Mouse (Mus musculus) heart, embryonic 10.5 days (tissue): ENCODE data around the gene Ubap1. TPM values are rescaled to one million over a fixed set of nuclear protein-coding genes. Genes with fewer than 3 reads are reported as not detected.
A peak's percentile ranks its signal among the peaks of the same experiment; 100 is the strongest.

Experiments
- DNase-seq: peaks from one replicate; pipeline ENCODE4 v3.0.0-alpha.2; 2017; ENCODE audit warnings: low spot score
- H3K27ac ChIP-seq: fragments of 300-500 bp; sonication (generic); 2 replicates; pipeline ENCODE4 v1.5.1; 2016; ENCODE audit warnings: mild to moderate bottlenecking
- H3K27me3 ChIP-seq: fragments of 300-500 bp; sonication (generic); 2 replicates; pipeline ENCODE4 v1.6.1; 2016; ENCODE audit warnings: mild to moderate bottlenecking; ENCODE audit not compliant: poor library complexity, insufficient read depth, severe bottlenecking
- H3K36me3 ChIP-seq: fragments of 300-500 bp; sonication (generic); 2 replicates; pipeline ENCODE4 v1.6.1; 2016; ENCODE audit warnings: mild to moderate bottlenecking, moderate library complexity
- H3K4me1 ChIP-seq: fragments of 300-500 bp; sonication (generic); 2 replicates; pipeline ENCODE4 v1.6.1; 2016; ENCODE audit warnings: mild to moderate bottlenecking
- H3K4me3 ChIP-seq: fragments of 300-500 bp; sonication (generic); 2 replicates; pipeline ENCODE4 v1.5.1; 2016; ENCODE audit warnings: mild to moderate bottlenecking, moderate library complexity
- H3K9me3 ChIP-seq: fragments of 300-500 bp; sonication (generic); 2 replicates; pipeline ENCODE4 v1.6.1; 2016; ENCODE audit warnings: mild to moderate bottlenecking, moderate library complexity
- WGBS: fragments of 180-500 bp; shearing (Covaris S2); methylation state at CpG from one replicate; pipeline ENCODE4 v1.1.7; 2016; 5-methylcytosine and 5-hydroxymethylcytosine counted together
- polyA plus RNA-seq: library from polyadenylated mRNA; unstranded; fragments of >200 nt; fragmentation: Nextera tagmentation; extraction: Ambion mirVana; gene quantifications from 2 replicates; pipeline ENCODE4 v1.2.1, GENCODE M21; 2016

Gene Ubap1
- 52.4 and 56.6 TPM in 2 replicates for polyA plus RNA-seq

- WGBS, result under 1% methylated on average over 31 of the region's 31 CpGs
- H3K4me3 ChIP-seq, result peak within 1 kb of the TSS; percentile 92
- peak within 1 kb of the TSS; percentile 97 for H3K27ac ChIP-seq
- H3K36me3 ChIP-seq, result peaks cover 20% of the 10 kb centered on the region
- no peaks in the 10 kb centered on the region for H3K27me3 ChIP-seq
- peaks cover 9% of the 10 kb centered on the region for H3K4me1 ChIP-seq
- peak; percentile 99 for DNase-seq
- no peaks in the 10 kb centered on the region for H3K9me3 ChIP-seq
Measured at GRCm38 (mm10) chr4:41348584-41349198, at the start of gene Ubap1. Gene Ubap1 (plus strand): TSS chr4:41348996.

- peaks cover 75% of the 10 kb centered on the region for H3K36me3 ChIP-seq
Measured at GRCm38 (mm10) chr4:41303671-41304070, 45.1 kb upstream of the Ubap1 start.

DNA sequence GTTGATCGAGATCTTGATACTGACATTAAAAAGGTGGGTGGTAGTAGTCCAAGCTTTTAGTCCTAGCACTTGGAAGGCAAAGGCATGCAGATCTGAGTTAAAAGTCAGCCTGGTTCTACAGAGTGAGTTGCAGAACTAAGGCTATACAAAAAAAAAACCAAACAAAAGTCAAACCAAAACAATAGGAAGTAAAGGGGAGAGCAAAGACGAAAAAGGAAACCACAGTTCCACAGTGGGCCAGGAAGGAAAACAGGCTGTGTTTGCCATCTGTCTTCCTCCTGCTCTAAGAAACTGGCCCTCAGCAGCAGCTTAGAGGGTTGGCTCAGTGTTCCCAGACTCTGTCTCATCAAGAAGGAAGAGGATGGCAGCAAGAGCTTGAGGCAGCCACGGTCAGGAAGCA is 44.5 kb upstream of the Ubap1 start:
- Histone ChIP-seq H3K9me3 (no peaks in the 10 kb centered on the region), H3K27me3 (no peaks in the 10 kb centered on the region), H3K27ac (no peak overlapping the region), H3K4me3 (no peak overlapping the region), H3K36me3 (peaks cover 75% of the 10 kb centered on the region), H3K4me1 (peaks cover 4% of the 10 kb centered on the region; the same call in 1 of the 2 replicates)
- DNase-seq, result no peak
- 62% methylated on average over 3 of the region's 3 CpGs for WGBS

More at GRCm38 (mm10) chr4:41303671-41304070, 45.1 kb upstream of the Ubap1 start:
- peaks cover 4% of the 10 kb centered on the region; the same call in 1 of the 2 replicates for H3K4me1 ChIP-seq
- no peak overlapping the region for H3K4me3 ChIP-seq
- H3K9me3 ChIP-seq, result no peaks in the 10 kb centered on the region
- H3K27me3 ChIP-seq, result no peaks in the 10 kb centered on the region
- no peak for DNase-seq
- 91% methylated on average over 7 of the region's 7 CpGs for WGBS
- H3K27ac ChIP-seq, result no peak overlapping the region

- DNase-seq, result no peak
- H3K27ac ChIP-seq, result no peak overlapping the region
- no peaks in the 10 kb centered on the region for H3K9me3 ChIP-seq
- H3K4me3 ChIP-seq, result no peak overlapping the region
- peaks cover 4% of the 10 kb centered on the region; the same call in 1 of the 2 replicates for H3K4me1 ChIP-seq
- peaks cover 71% of the 10 kb centered on the region for H3K36me3 ChIP-seq
- no peaks in the 10 kb centered on the region for H3K27me3 ChIP-seq
- 87% methylated on average over 6 of the region's 6 CpGs for WGBS
Measured at GRCm38 (mm10) chr4:41307406-41307805, 41.4 kb upstream of the Ubap1 start.

GRCm38 (mm10) chr4:41310567-41311563 is 37.9 kb upstream of the Ubap1 start:
- DNase-seq, result no peak
- peaks cover 15% of the 10 kb centered on the region for H3K4me1 ChIP-seq
- 91% methylated on average over 9 of the region's 9 CpGs for WGBS
- H3K27me3 ChIP-seq, result no peaks in the 10 kb centered on the region
- no peak overlapping the region for H3K4me3 ChIP-seq
- no peaks in the 10 kb centered on the region for H3K9me3 ChIP-seq
- no peak overlapping the region for H3K27ac ChIP-seq
- peaks cover 56% of the 10 kb centered on the region for H3K36me3 ChIP-seq

GRCm38 (mm10) chr4:41313722-41314121 is 35.1 kb upstream of the Ubap1 start:
- H3K4me1 ChIP-seq, result peaks cover 15% of the 10 kb centered on the region
- H3K27ac ChIP-seq, result peak overlapping the region; percentile 96
- peak overlapping the region; percentile 95 for H3K4me3 ChIP-seq
- WGBS, result 21% methylated on average over 14 of the region's 14 CpGs
- DNase-seq, result no peak
- H3K27me3 ChIP-seq, result no peaks in the 10 kb centered on the region
- H3K36me3 ChIP-seq, result peaks cover 39% of the 10 kb centered on the region
- no peaks in the 10 kb centered on the region for H3K9me3 ChIP-seq

DNA sequence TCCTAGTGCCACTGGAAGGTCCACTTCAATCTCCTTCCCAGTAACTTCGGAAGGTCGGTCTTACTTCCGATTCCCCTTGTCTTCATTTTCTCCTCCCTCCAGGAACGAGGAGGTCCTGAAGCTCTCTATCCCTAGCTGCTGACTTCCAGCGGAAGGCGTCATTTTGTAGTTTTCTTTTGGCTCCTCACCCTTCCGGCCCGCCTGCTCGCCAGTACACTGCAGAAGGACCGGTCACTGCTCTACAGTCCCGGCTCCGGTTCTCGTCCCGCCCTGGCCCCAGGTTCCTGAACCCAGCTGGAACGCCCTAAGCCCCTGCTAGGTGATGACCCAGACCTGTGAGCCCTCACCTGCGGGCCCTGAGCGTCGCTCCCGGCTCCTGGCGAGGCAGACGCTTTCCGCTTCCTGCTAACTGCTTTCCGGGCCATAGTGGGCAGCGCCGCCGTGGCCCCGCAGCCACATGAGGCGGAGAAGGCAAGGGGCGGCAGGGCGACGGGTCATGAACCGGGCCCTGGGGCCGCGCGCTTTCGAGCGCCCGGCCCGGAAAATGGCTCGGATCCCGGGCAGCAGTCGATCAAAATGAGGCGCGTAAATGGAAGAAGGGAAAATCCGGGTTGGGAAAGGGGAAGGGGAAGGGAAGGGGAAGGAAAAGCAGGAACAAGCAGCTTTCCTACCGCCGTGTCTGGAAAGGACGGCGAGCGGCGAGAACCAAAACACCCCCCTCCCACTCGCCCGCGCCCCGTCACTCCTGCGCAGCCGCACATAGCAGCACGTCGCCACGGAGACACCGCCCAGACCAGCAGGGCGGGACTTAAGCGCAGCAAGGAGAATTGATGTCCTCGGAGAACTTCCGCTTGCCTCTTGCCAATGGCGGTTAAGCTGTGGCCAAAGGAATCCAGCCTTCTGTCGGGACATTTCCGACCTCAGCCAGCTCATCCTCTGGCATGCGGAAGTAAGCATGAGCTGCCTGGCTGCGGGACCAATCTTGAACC is 34.4 kb upstream of the Ubap1 start, which contains the start of gene Dcaf12:
Gene Dcaf12, minus strand, starts transcription at position 749 of the 989 bp plus-strand sequence.
- H3K9me3 ChIP-seq, result no peaks in the 10 kb centered on the region
- peak; percentile 97 for DNase-seq
- H3K4me3 ChIP-seq, result peak within 1 kb of the TSS; percentile 95
- under 1% methylated on average over 70 of the region's 70 CpGs for WGBS
- H3K27me3 ChIP-seq, result no peaks in the 10 kb centered on the region
- H3K4me1 ChIP-seq, result peaks cover 15% of the 10 kb centered on the region
- peaks cover 32% of the 10 kb centered on the region for H3K36me3 ChIP-seq
- H3K27ac ChIP-seq, result peak within 1 kb of the TSS; percentile 96

DNA sequence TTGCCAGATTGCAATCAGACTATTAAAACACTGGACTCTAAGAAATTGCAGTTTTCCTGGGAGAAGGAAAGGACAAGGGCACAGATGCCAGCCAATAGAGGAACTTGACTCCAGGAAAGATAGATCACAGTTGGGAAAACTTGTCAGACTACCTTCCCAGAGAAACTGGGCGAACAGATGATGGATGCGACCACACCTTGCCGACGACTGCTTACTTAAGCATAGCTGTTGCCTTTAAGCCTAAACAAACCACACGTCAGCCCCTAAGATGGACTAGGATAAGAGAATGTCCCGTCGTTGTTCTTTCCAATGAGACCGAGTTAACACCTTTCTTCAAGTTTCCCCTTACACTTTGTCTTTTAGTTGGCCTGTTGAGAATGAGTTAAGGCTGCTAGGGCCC is 33.6 kb upstream of the Ubap1 start:
- WGBS, result 51% methylated on average over 8 of the region's 8 CpGs
- H3K9me3 ChIP-seq, result no peaks in the 10 kb centered on the region
- H3K27ac ChIP-seq, result peak overlapping the region; percentile 96
- DNase-seq, result no peak
- no peaks in the 10 kb centered on the region for H3K27me3 ChIP-seq
- peaks cover 15% of the 10 kb centered on the region for H3K4me1 ChIP-seq
- peak overlapping the region; percentile 95 for H3K4me3 ChIP-seq
- H3K36me3 ChIP-seq, result peaks cover 25% of the 10 kb centered on the region

- Histone ChIP-seq H3K27ac (no peak overlapping the region), H3K36me3 (no peaks in the 10 kb centered on the region), H3K4me1 (peaks cover 9% of the 10 kb centered on the region), H3K9me3 (no peaks in the 10 kb centered on the region), H3K4me3 (no peak overlapping the region), H3K27me3 (no peaks in the 10 kb centered on the region)
- DNase-seq, result no peak
- WGBS, result 79% methylated on average over 5 of the region's 5 CpGs
Measured at GRCm38 (mm10) chr4:41318267-41318666, 30.5 kb upstream of the Ubap1 start.

DNA sequence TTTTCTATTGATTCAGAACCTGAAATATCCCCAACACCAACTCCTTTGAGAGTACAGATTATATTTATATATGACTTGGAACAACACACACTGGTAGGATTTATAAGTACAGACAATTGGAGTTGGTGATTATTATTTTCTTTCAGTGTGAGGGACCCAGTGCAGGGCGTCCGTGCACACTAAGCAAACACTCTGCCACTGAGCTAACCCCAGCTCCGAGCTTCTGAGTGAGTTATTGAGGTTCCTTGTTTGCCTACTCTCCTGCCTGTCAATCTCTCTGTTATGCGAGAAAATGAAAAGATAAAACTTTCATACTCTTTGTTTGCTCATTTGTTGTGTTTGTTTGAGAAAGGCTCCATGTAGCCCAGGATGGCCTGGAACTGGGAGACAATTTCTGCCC is 27.8 kb upstream of the Ubap1 start:
- Histone ChIP-seq H3K4me1 (no peaks in the 10 kb centered on the region), H3K27me3 (no peaks in the 10 kb centered on the region), H3K36me3 (no peaks in the 10 kb centered on the region), H3K27ac (no peak overlapping the region), H3K9me3 (no peaks in the 10 kb centered on the region), H3K4me3 (no peak overlapping the region)
- no peak for DNase-seq
- WGBS, result 77% methylated on average over 4 of the region's 4 CpGs

DNA sequence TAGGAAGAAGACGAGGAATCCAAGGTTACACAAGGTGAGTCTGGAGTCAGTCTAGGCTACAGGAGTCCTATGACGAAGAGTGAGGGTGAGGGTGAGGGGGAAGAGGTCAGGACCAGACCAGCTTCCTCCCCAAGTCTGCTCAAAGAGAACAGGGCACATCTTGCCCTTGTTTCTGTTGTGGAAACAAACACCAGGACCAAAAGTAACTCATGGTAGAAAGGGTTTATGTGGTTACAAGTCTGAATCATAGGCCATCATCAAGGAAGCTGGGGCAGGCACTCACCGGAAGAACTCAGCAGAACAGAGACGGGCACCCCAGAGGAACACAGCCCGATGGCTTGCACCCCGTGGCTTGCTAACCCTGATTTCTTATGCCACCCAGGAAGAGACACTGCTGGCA is 21.9 kb upstream of the Ubap1 start:
- H3K27ac ChIP-seq, result no peak overlapping the region
- 86% methylated on average over 6 of the region's 6 CpGs for WGBS
- no peak for DNase-seq
- no peak overlapping the region for H3K4me3 ChIP-seq
- 0 out of 2 replicates have a peak, but pooled peaks cover 3% of the 10 kb centered on the region for H3K4me1 ChIP-seq
- no peaks in the 10 kb centered on the region for H3K36me3 ChIP-seq
- no peaks in the 10 kb centered on the region; the same call in 1 of the 2 replicates for H3K27me3 ChIP-seq
- H3K9me3 ChIP-seq, result no peaks in the 10 kb centered on the region

DNA sequence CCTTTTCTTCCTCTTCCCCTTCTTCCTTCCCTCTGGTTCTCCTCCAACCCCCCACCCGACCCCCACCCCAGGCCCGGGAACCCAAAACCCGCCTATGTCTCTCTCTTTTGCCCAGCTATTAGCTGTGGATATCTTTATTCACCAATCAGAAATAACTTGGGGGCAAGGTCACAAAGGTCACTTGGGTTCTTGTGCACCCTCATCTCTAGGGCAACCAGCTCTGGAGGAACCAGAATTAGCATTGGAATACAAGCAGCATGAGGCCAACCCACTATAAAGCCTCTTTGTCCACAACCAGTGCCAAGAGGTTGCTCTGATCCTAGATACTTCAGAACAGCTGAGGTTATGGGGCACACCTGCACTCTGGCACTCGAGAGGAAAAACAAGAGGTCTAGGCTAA is 19.3 kb upstream of the Ubap1 start:
- Histone ChIP-seq H3K27ac (no peak overlapping the region), H3K9me3 (no peaks in the 10 kb centered on the region), H3K36me3 (no peaks in the 10 kb centered on the region), H3K4me3 (no peak overlapping the region), H3K27me3 (no peaks in the 10 kb centered on the region; the same call in 1 of the 2 replicates), H3K4me1 (0 out of 2 replicates have a peak, but pooled peaks cover 3% of the 10 kb centered on the region)
- WGBS, result 66% methylated on average over 4 of the region's 4 CpGs
- no peak for DNase-seq
